Mouse (Mus musculus) CH12.LX (cell line): ENCODE results near the gene Mpzl1. TPM values are rescaled to one million over a fixed set of nuclear protein-coding genes. Genes with fewer than 3 reads are reported as not detected.

ENCODE experiments used
- DNase-seq: peaks from one replicate; pipeline ENCODE4 v3.0.0-alpha.2; 2013; ENCODE audit errors: extremely low read depth
- H3K27ac ChIP-seq: 2 replicates; pipeline ENCODE4 v1.5.1; 2012; ENCODE audit warnings: low read depth, mild to moderate bottlenecking, control low read depth, moderate library complexity; ENCODE audit not compliant: insufficient read depth
- H3K27me3 ChIP-seq: replicated peaks from 2 replicates; pipeline ENCODE3; 2012; ENCODE audit warnings: inconsistent platforms
- H3K36me3 ChIP-seq, 2 experiments: replicated peaks in 1 of 2; 2 replicates each; pipeline versions ENCODE3 to v1.6.1; 2012; ENCODE audit warnings: inconsistent platforms in 1 of 2, low read length in 1 of 2, mild to moderate bottlenecking in 1 of 2, mixed read lengths in 1 of 2, moderate library complexity in 1 of 2; ENCODE audit not compliant: control insufficient read depth in 1 of 2, insufficient read depth in 1 of 2
- H3K4me1 ChIP-seq, 2 experiments: 2 replicates each; pipeline ENCODE4 v1.6.1; 2012; ENCODE audit warnings: inconsistent platforms in 1 of 2, moderate library complexity in 1 of 2; ENCODE audit not compliant: insufficient read depth in 2 of 2, control insufficient read depth in 1 of 2
- H3K4me2 ChIP-seq: 2 replicates; pipeline ENCODE4 v1.6.1; 2012; ENCODE audit warnings: low read depth, mild to moderate bottlenecking, control low read depth; ENCODE audit not compliant: poor library complexity, insufficient read depth, severe bottlenecking
- H3K4me3 ChIP-seq, 3 experiments: fragments of 150-350 bp in 1 of 3; sonication (generic) in 1 of 3; replicated peaks in 1 of 3; 2 replicates each; pipeline versions ENCODE3 to v1.5.1; 2011 to 2012; ENCODE audit warnings: low read depth in 2 of 3, low read length in 2 of 3, mild to moderate bottlenecking in 2 of 3, moderate library complexity in 2 of 3, control low read depth in 1 of 3, improper control_type of control experiment in 1 of 3, inconsistent platforms in 1 of 3, mixed read lengths in 1 of 3; ENCODE audit not compliant: poor library complexity in 1 of 3
- H3K79me2 ChIP-seq: replicated peaks from 2 replicates; pipeline ENCODE4 v1.6.1; 2012; ENCODE audit warnings: mild to moderate bottlenecking, moderate library complexity; ENCODE audit not compliant: control insufficient read depth, poor library complexity, insufficient read depth, severe bottlenecking; ENCODE audit errors: extremely low read depth
- H3K9ac ChIP-seq: 2 replicates; pipeline ENCODE4 v1.6.1; 2012; ENCODE audit warnings: low read depth, mild to moderate bottlenecking, control low read depth, moderate library complexity; ENCODE audit not compliant: insufficient read depth
- H3K9me3 ChIP-seq: replicated peaks from 2 replicates; pipeline ENCODE3; 2012; ENCODE audit warnings: low read length, inconsistent platforms, mixed read lengths
- BHLHE40 ChIP-seq: IDR thresholded peaks from 2 replicates; pipeline ENCODE4 v1.6.1; 2011; ENCODE audit warnings: mild to moderate bottlenecking, low read depth, low read length, improper control_type of control experiment
- CHD1 ChIP-seq: IDR thresholded peaks from 2 replicates; pipeline ENCODE4 v1.6.1; 2012; ENCODE audit warnings: low read depth, low read length, improper control_type of control experiment, inconsistent platforms
- CTCF ChIP-seq, 2 experiments: IDR thresholded peaks in 1 of 2; conservative IDR thresholded peaks in 1 of 2; 2 replicates each; pipeline ENCODE4 v1.5.1; 2011 to 2012; ENCODE audit warnings: low read depth in 2 of 2, low read length in 2 of 2, improper control_type of control experiment in 1 of 2, inconsistent platforms in 1 of 2, mild to moderate bottlenecking in 1 of 2, moderate library complexity in 1 of 2
- E2F4 ChIP-seq: IDR thresholded peaks from 2 replicates; pipeline ENCODE4 v1.6.1; 2011; ENCODE audit warnings: low read depth, low read length, improper control_type of control experiment; ENCODE audit not compliant: insufficient replicate concordance
- ELF1 ChIP-seq: IDR thresholded peaks from 2 replicates; pipeline ENCODE4 v1.6.1; 2014; ENCODE audit warnings: low read depth, mild to moderate bottlenecking, inconsistent platforms, low read length, improper control_type of control experiment
- ETS1 ChIP-seq: conservative IDR thresholded peaks from 2 replicates; pipeline ENCODE4 v1.6.1; 2012; ENCODE audit warnings: low read depth, mild to moderate bottlenecking, inconsistent platforms, low read length, improper control_type of control experiment, moderate library complexity
- GABPA ChIP-seq: IDR thresholded peaks from 2 replicates; pipeline ENCODE4 v1.6.1; 2012; ENCODE audit warnings: low read depth, low read length, improper control_type of control experiment, inconsistent platforms; ENCODE audit not compliant: insufficient replicate concordance
- HCFC1 ChIP-seq: IDR thresholded peaks from 2 replicates; pipeline ENCODE4 v1.6.1; 2012; ENCODE audit warnings: low read depth, mild to moderate bottlenecking, inconsistent platforms, low read length, improper control_type of control experiment
- JUND ChIP-seq: conservative IDR thresholded peaks from 2 replicates; pipeline ENCODE4 v1.6.1; 2011; ENCODE audit warnings: low read depth, low read length, improper control_type of control experiment
- MAFK ChIP-seq: IDR thresholded peaks from 2 replicates; pipeline ENCODE4 v1.6.1; 2011; ENCODE audit warnings: low read length, improper control_type of control experiment; ENCODE audit not compliant: insufficient replicate concordance
- NRF1 ChIP-seq: IDR thresholded peaks from 2 replicates; pipeline ENCODE4 v1.6.1; 2014; ENCODE audit warnings: low read depth, mild to moderate bottlenecking, inconsistent platforms, low read length, improper control_type of control experiment, moderate library complexity
- POLR2A ChIP-seq: IDR thresholded peaks from 2 replicates; pipeline ENCODE4 v1.6.1; 2011; ENCODE audit warnings: low read depth, mild to moderate bottlenecking, improper control_type of control experiment, low read length
- POLR2AphosphoS2 ChIP-seq: IDR thresholded peaks from 2 replicates; pipeline ENCODE4 v1.6.1; 2011; ENCODE audit warnings: low read depth, low read length, improper control_type of control experiment
- RAD21 ChIP-seq: IDR thresholded peaks from 2 replicates; pipeline ENCODE4 v1.6.1; 2011; ENCODE audit warnings: low read depth, mild to moderate bottlenecking, low read length, improper control_type of control experiment, moderate library complexity
- SIN3A ChIP-seq: IDR thresholded peaks from 2 replicates; pipeline ENCODE4 v1.6.1; 2012; ENCODE audit warnings: low read length, improper control_type of control experiment, inconsistent platforms
- SMC3 ChIP-seq: IDR thresholded peaks from 2 replicates; pipeline ENCODE4 v1.6.1; 2011; ENCODE audit warnings: low read depth, low read length, improper control_type of control experiment
- USF2 ChIP-seq: conservative IDR thresholded peaks from 2 replicates; pipeline ENCODE4 v1.6.1; 2011; ENCODE audit warnings: low read depth, low read length, improper control_type of control experiment
- ZMIZ1 ChIP-seq: IDR thresholded peaks from 2 replicates; pipeline ENCODE4 v1.6.1; 2012; ENCODE audit warnings: low read depth, mild to moderate bottlenecking, inconsistent platforms, low read length, improper control_type of control experiment
- ZNF384 ChIP-seq: IDR thresholded peaks from 2 replicates; pipeline ENCODE4 v1.6.1; 2012; ENCODE audit warnings: low read depth, low read length, improper control_type of control experiment, inconsistent platforms
- dilution Hi-C: fragments of 300-500 bp; cut with MboI; formaldehyde crosslinking; loops from 2 replicates; pipeline ENCODE4 v1.14.3; 2020; ENCODE audit warnings: low sequenced_read_pairs; ENCODE audit not compliant: extremely low pct_unique_long_range_greater_than_20kb, extremely low pct_ligation_motif_present
- in situ Hi-C: fragments of 300-500 bp; cut with MboI; formaldehyde crosslinking; loops from 3 replicates; pipeline ENCODE4 v1.14.3; 2019; ENCODE audit warnings: low sequenced_read_pairs, low pct_ligation_motif_present, low pct_unique_long_range_greater_than_20kb, mixed read lengths
- polyA plus RNA-seq: library from polyadenylated mRNA; unstranded; fragments of >175 nt; gene quantifications from 2 replicates; pipeline ENCODE4 v1.2.1, GENCODE M21; 2012; ENCODE audit warnings: low read depth; ENCODE audit not compliant: insufficient read length
- total RNA-seq, 2 experiments: library from RNA; depleted of rRNA; stranded (reverse); fragments of 300-350 nt in 1 of 2; fragments of >200 nt in 1 of 2; gene quantifications; 2 replicates each; pipeline ENCODE4 v1.2.3; 2012 to 2014

Gene Mpzl1
- total and polyA plus RNA-seq, 3 experiments: 2.8 to 6.7 (median 6.5) TPM

GRCm38 (mm10) chr1:165672355-165672754, 38.0 kb upstream of the Mpzl1 start:
- H3K4me2 ChIP-seq: no peak overlapping the region
- peak; percentile 22 for DNase-seq
- in situ Hi-C loops: loop anchor here (25.0 kb wide), 1 partner anchor 490 kb away; no protein-coding TSS in a partner anchor
- H3K4me3 ChIP-seq: no peak overlapping the region
- no peaks in the 10 kb centered on the region for H3K9me3 ChIP-seq
- peaks cover 0 to 20% of the 10 kb centered on the region in 2 experiments; a peak in 2 of 4 replicates for H3K4me1 ChIP-seq
- TF ChIP-seq ZNF384 (no peak), SMC3 (peak; percentile 58), CTCF (conservative IDR thresholded peaks at IDR 0.05 in 1 of 2, IDR thresholded peaks at IDR 0.05 in 1 of 2; ENCODE audit: low read depth in 2 of 2, low read length in 2 of 2) (peak in 1 of 2 experiments; percentile 62; a peak in 2 of 4 replicates), MAFK (peak; percentile 88), RAD21 (peak; percentile 38)
- TF ChIP-seq, all 38 proteins: peak for 4
- dilution Hi-C loops: no loop called here
- no peak overlapping the region for H3K9ac ChIP-seq
- H3K36me3 ChIP-seq: peaks cover 4 to 94% of the 10 kb centered on the region in 2 experiments
- H3K79me2 ChIP-seq: no peaks in the 10 kb centered on the region; the same call in 1 of the 2 replicates
- H3K27me3 ChIP-seq: no peaks in the 10 kb centered on the region
- H3K27ac ChIP-seq: no peak overlapping the region

GRCm38 (mm10) chr1:165670056-165670455, 35.7 kb upstream of the Mpzl1 start:
- TF ChIP-seq POLR2A (no peak), BHLHE40 (no peak), E2F4 (no peak), GABPA (no peak), SIN3A (no peak), JUND (no peak), ZNF384 (no peak), ZMIZ1 (no peak), CHD1 (no peak), POLR2AphosphoS2 (no peak), ETS1 (no peak), HCFC1 (no peak), NRF1 (no peak), USF2 (no peak), ELF1 (no peak)
- Histone ChIP-seq H3K4me3 (no peak overlapping the region), H3K27ac (no peak overlapping the region), H3K9ac (no peak overlapping the region), H3K9me3 (no peaks in the 10 kb centered on the region), H3K4me1 (peaks cover 0 to 27% of the 10 kb centered on the region in 2 experiments; a peak in 2 of 4 replicates), H3K79me2 (no peaks in the 10 kb centered on the region), H3K27me3 (no peaks in the 10 kb centered on the region), H3K36me3 (peaks cover 4 to 90% of the 10 kb centered on the region in 2 experiments), H3K4me2 (no peak overlapping the region)
- in situ Hi-C loops (loop anchor here (25.0 kb wide), 1 partner anchor 492 kb away; no protein-coding TSS in a partner anchor), dilution Hi-C loops (no loop called here)
- no peak for DNase-seq
